Mouse (Mus musculus): ENCODE measurements around the gene Frmd4b.

DNA sequence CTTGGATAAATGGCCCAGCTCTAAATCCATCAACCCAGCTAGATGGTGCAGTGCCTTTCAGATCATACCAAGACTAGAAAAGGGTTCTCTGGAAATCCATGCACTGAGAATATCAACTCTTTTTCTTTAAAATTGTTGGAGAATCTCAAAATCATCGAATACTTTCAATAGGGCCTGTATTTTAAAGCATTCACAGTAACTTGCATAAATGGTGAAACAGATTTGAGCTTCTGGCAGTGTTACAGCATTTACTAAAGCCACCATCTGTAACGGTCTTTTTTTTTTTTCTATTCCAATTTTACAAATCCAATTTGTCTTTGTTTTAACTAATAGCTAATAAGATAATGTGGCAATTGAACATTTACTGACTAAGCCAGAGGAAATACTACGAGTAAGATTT lies 27.8 kb downstream of the Frmd4b start:
- TF ChIP-seq CTCF (IDR thresholded peaks at IDR 0.05) = no peak
- TF ChIP-seq EP300 (IDR thresholded peaks at IDR 0.05) = no peak

All from lung, postnatal 0 days (tissue).